Mouse (Mus musculus): ENCODE measurements around the gene Ereg. TPM values are rescaled to one million over a fixed set of nuclear protein-coding genes. Genes with fewer than 3 reads are reported as not detected.

The Ereg gene
- not detected in 2 replicates for polyA plus RNA-seq (2016; fragmentation: Nextera tagmentation; extraction: Ambion mirVana)

- Histone ChIP-seq H3K9me3 (no peaks in the 10 kb centered on the region), H3K36me3 (replicated peaks) (no peaks in the 10 kb centered on the region), H3K4me3 (peak within 1 kb of the TSS; percentile 55), H3K27ac (replicated peaks) (no peak within 1 kb of the TSS), H3K27me3 (replicated peaks; ENCODE audit: low read depth, poor library complexity, severe bottlenecking) (peaks cover 33% of the 10 kb centered on the region), H3K4me1 (peaks cover 8% of the 10 kb centered on the region)
- peak; percentile 64 for DNase-seq (ENCODE audit: low spot score)
- 2% methylated on average over 25 of the region's 25 CpGs for WGBS
These were observed at the start of gene Ereg for GRCm38 (mm10) chr5:91074450-91074950. Ereg (plus strand) TSS chr5:91074622.

- Histone ChIP-seq H3K27ac (replicated peaks) (no peak within 1 kb of the TSS), H3K4me3 (no peak within 1 kb of the TSS), H3K27me3 (replicated peaks; ENCODE audit: low read depth, poor library complexity, severe bottlenecking) (no peaks in the 10 kb centered on the region), H3K4me1 (no peaks in the 10 kb centered on the region), H3K36me3 (replicated peaks) (no peaks in the 10 kb centered on the region), H3K9me3 (no peaks in the 10 kb centered on the region)
- no peak for DNase-seq (ENCODE audit: low spot score)
- 88% methylated on average over 6 of the region's 6 CpGs for WGBS
These were observed 47.3 kb upstream of the Ereg start, which contains the start of gene Epgn for GRCm38 (mm10) chr5:91027164-91027563. Epgn (plus strand) TSS chr5:91027464.

- Histone ChIP-seq H3K4me3 (no peak overlapping the region), H3K27ac (replicated peaks) (no peak overlapping the region), H3K4me1 (no peaks in the 10 kb centered on the region), H3K27me3 (replicated peaks; ENCODE audit: low read depth, poor library complexity, severe bottlenecking) (no peaks in the 10 kb centered on the region), H3K36me3 (replicated peaks) (no peaks in the 10 kb centered on the region), H3K9me3 (no peaks in the 10 kb centered on the region)
- DNase-seq (ENCODE audit: low spot score) = no peak
- WGBS = 71% methylated on average over 1 of the region's 1 CpGs
These were observed 46.6 kb upstream of the Ereg start for GRCm38 (mm10) chr5:91027840-91028239.

- Histone ChIP-seq H3K4me1 (no peaks in the 10 kb centered on the region), H3K4me3 (no peak overlapping the region), H3K27ac (replicated peaks) (no peak overlapping the region), H3K9me3 (no peaks in the 10 kb centered on the region), H3K36me3 (replicated peaks) (no peaks in the 10 kb centered on the region), H3K27me3 (replicated peaks; ENCODE audit: low read depth, poor library complexity, severe bottlenecking) (no peaks in the 10 kb centered on the region)
- 92% methylated on average over 2 of the region's 2 CpGs for WGBS
- DNase-seq (ENCODE audit: low spot score) = no peak
These were observed 43.8 kb upstream of the Ereg start for GRCm38 (mm10) chr5:91030629-91031028.

- Histone ChIP-seq H3K36me3 (replicated peaks) (no peaks in the 10 kb centered on the region), H3K4me1 (peaks cover 2% of the 10 kb centered on the region; the same call in 1 of the 2 replicates), H3K27me3 (replicated peaks; ENCODE audit: low read depth, poor library complexity, severe bottlenecking) (no peaks in the 10 kb centered on the region), H3K4me3 (no peak overlapping the region), H3K27ac (replicated peaks) (no peak overlapping the region), H3K9me3 (no peaks in the 10 kb centered on the region)
- 89% methylated on average over 2 of the region's 2 CpGs for WGBS
- DNase-seq (ENCODE audit: low spot score) = no peak
These were observed 39.1 kb upstream of the Ereg start for GRCm38 (mm10) chr5:91035341-91035740.

GRCm38 (mm10) chr5:91036628-91037027, 37.8 kb upstream of the Ereg start:
- WGBS = 93% methylated on average over 4 of the region's 4 CpGs

GRCm38 (mm10) chr5:91037756-91038155, 36.7 kb upstream of the Ereg start:
- WGBS = 75% methylated on average over 2 of the region's 2 CpGs
- DNase-seq (ENCODE audit: low spot score) = no peak
- H3K4me1 ChIP-seq = peaks cover 2% of the 10 kb centered on the region; the same call in 1 of the 2 replicates
- no peak overlapping the region for H3K4me3 ChIP-seq
- H3K27ac ChIP-seq (replicated peaks) = no peak overlapping the region
- no peaks in the 10 kb centered on the region for H3K36me3 ChIP-seq (replicated peaks)
- no peaks in the 10 kb centered on the region for H3K9me3 ChIP-seq
- no peaks in the 10 kb centered on the region for H3K27me3 ChIP-seq (replicated peaks; ENCODE audit: low read depth, poor library complexity, severe bottlenecking)

More at GRCm38 (mm10) chr5:91036628-91037027, 37.8 kb upstream of the Ereg start:
- Histone ChIP-seq H3K4me1 (peaks cover 2% of the 10 kb centered on the region; the same call in 1 of the 2 replicates), H3K27me3 (replicated peaks; ENCODE audit: low read depth, poor library complexity, severe bottlenecking) (no peaks in the 10 kb centered on the region), H3K4me3 (no peak overlapping the region), H3K27ac (replicated peaks) (no peak overlapping the region), H3K9me3 (no peaks in the 10 kb centered on the region), H3K36me3 (replicated peaks) (no peaks in the 10 kb centered on the region)
- no peak for DNase-seq (ENCODE audit: low spot score)

- peaks cover 2% of the 10 kb centered on the region; the same call in 1 of the 2 replicates for H3K4me1 ChIP-seq
- no peak overlapping the region for H3K4me3 ChIP-seq
- H3K27me3 ChIP-seq (replicated peaks; ENCODE audit: low read depth, poor library complexity, severe bottlenecking) = no peaks in the 10 kb centered on the region
- 25% methylated on average over 2 of the region's 2 CpGs for WGBS
- no peaks in the 10 kb centered on the region for H3K9me3 ChIP-seq
- peak; percentile 38 for DNase-seq (ENCODE audit: low spot score)
- no peaks in the 10 kb centered on the region for H3K36me3 ChIP-seq (replicated peaks)
- H3K27ac ChIP-seq (replicated peaks) = no peak overlapping the region
These were observed 35.9 kb upstream of the Ereg start for GRCm38 (mm10) chr5:91038547-91038946.

- no peaks in the 10 kb centered on the region for H3K9me3 ChIP-seq
- WGBS = 84% methylated on average over 2 of the region's 2 CpGs
These were observed 35.5 kb upstream of the Ereg start for GRCm38 (mm10) chr5:91038963-91039362.

GRCm38 (mm10) chr5:91047987-91048386, 26.4 kb upstream of the Ereg start:
- 84% methylated on average over 6 of the region's 6 CpGs for WGBS
- DNase-seq (ENCODE audit: low spot score) = no peak

More at GRCm38 (mm10) chr5:91038963-91039362, 35.5 kb upstream of the Ereg start:
- Histone ChIP-seq H3K27me3 (replicated peaks; ENCODE audit: low read depth, poor library complexity, severe bottlenecking) (no peaks in the 10 kb centered on the region), H3K4me3 (no peak overlapping the region), H3K4me1 (peaks cover 2% of the 10 kb centered on the region; the same call in 1 of the 2 replicates), H3K27ac (replicated peaks) (no peak overlapping the region), H3K36me3 (replicated peaks) (no peaks in the 10 kb centered on the region)
- no peak for DNase-seq (ENCODE audit: low spot score)

GRCm38 (mm10) chr5:91048397-91048796, 26.0 kb upstream of the Ereg start:
- Histone ChIP-seq H3K36me3 (replicated peaks) (no peaks in the 10 kb centered on the region), H3K27ac (replicated peaks) (no peak overlapping the region), H3K4me1 (no peaks in the 10 kb centered on the region), H3K4me3 (no peak overlapping the region), H3K9me3 (no peaks in the 10 kb centered on the region), H3K27me3 (replicated peaks; ENCODE audit: low read depth, poor library complexity, severe bottlenecking) (no peaks in the 10 kb centered on the region)
- no peak for DNase-seq (ENCODE audit: low spot score)
- 87% methylated on average over 8 of the region's 8 CpGs for WGBS

More at GRCm38 (mm10) chr5:91047987-91048386, 26.4 kb upstream of the Ereg start:
- no peaks in the 10 kb centered on the region for H3K27me3 ChIP-seq (replicated peaks; ENCODE audit: low read depth, poor library complexity, severe bottlenecking)
- H3K4me3 ChIP-seq = no peak overlapping the region
- H3K9me3 ChIP-seq = no peaks in the 10 kb centered on the region
- H3K36me3 ChIP-seq (replicated peaks) = no peaks in the 10 kb centered on the region
- no peaks in the 10 kb centered on the region for H3K4me1 ChIP-seq
- H3K27ac ChIP-seq (replicated peaks) = no peak overlapping the region

- 81% methylated on average over 4 of the region's 4 CpGs for WGBS
- no peaks in the 10 kb centered on the region for H3K36me3 ChIP-seq (replicated peaks)
- no peak overlapping the region for H3K4me3 ChIP-seq
These were observed 2.1 kb upstream of the Ereg start for GRCm38 (mm10) chr5:91072340-91072739.

GRCm38 (mm10) chr5:91073626-91074025, 796 bp upstream of the Ereg start:
- Histone ChIP-seq H3K27me3 (replicated peaks; ENCODE audit: low read depth, poor library complexity, severe bottlenecking) (peaks cover 33% of the 10 kb centered on the region), H3K36me3 (replicated peaks) (no peaks in the 10 kb centered on the region), H3K9me3 (no peaks in the 10 kb centered on the region), H3K27ac (replicated peaks) (no peak overlapping the region), H3K4me1 (peaks cover 8% of the 10 kb centered on the region), H3K4me3 (no peak overlapping the region)
- WGBS = 84% methylated on average over 8 of the region's 8 CpGs
- DNase-seq (ENCODE audit: low spot score) = no peak

More at GRCm38 (mm10) chr5:91072340-91072739, 2.1 kb upstream of the Ereg start:
- no peak for DNase-seq (ENCODE audit: low spot score)
- H3K27me3 ChIP-seq (replicated peaks; ENCODE audit: low read depth, poor library complexity, severe bottlenecking) = peaks cover 33% of the 10 kb centered on the region
- H3K9me3 ChIP-seq = no peaks in the 10 kb centered on the region
- H3K27ac ChIP-seq (replicated peaks) = no peak overlapping the region
- peaks cover 8% of the 10 kb centered on the region for H3K4me1 ChIP-seq
